Mouse (Mus musculus) layer of hippocampus, adult 18-20 months (tissue): ENCODE data around the gene Fam120b. TPM values are rescaled to one million over a fixed set of nuclear protein-coding genes. Genes with fewer than 3 reads are reported as not detected.
"Not testable (repeated sequence)": the region's sequence is repeated elsewhere in the genome, so short reads cannot be mapped to it uniquely, and the experiment has no call there.

Experiments
- DNase-seq, 2 experiments: peaks; one replicate each; pipeline ENCODE4 v3.0.0; 2022; ENCODE audit warnings: low spot score in 2 of 2
- total RNA-seq, 2 experiments: library from RNA; stranded (reverse); gene quantifications; 2 replicates each; pipeline ENCODE4 v1.2.3; 2021

Fam120b gene
- total RNA-seq, 2 experiments from 2014 or later, result 48.6 to 48.9 TPM

DNA sequence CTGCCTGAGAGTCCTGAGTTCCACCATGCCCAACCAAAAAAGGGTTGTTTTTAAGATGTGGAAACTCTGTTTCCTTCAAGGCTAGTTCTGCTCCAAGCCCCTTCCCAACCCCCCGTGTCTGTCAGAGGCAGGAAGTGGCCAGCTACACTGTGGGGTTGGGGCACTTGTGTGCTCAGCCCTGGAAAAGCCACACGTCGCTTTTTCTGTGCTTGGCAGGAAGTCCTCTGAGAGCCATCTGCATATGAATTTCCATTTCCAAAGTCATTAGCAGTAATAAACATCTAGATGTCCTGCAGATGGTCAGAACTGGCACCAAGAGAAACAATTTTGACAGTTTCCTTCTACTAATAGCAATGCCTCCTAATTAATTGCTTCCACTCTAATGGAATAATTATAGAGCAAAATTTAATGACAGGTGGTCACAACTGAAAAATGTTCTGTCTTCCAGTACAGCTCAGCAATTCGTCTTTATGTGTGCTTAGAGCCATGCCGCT lies 35.1 kb downstream of the Fam120b start:
- DNase-seq, result peak in 1 of 2 experiments; percentile 53

DNA sequence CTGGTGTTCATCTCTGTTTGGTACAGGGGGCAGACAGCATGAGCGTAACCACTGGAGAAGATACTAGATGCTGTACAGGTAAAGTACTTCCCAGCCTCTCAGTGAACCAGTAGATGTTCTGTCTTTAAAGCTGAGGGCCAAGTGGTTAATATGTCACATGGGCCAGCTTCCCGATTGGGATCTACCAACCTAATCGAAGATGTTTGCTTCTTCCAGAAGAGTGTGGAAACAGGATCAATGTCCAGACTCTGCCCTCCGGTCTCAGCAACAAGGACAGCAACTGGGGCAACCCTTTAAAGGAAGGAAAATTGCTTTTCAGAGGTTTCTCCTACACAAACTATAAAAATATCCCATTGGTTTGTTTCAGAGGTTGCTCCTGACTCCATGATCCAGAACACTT lies 35.5 kb downstream of the Fam120b start:
- no peak for DNase-seq

DNA sequence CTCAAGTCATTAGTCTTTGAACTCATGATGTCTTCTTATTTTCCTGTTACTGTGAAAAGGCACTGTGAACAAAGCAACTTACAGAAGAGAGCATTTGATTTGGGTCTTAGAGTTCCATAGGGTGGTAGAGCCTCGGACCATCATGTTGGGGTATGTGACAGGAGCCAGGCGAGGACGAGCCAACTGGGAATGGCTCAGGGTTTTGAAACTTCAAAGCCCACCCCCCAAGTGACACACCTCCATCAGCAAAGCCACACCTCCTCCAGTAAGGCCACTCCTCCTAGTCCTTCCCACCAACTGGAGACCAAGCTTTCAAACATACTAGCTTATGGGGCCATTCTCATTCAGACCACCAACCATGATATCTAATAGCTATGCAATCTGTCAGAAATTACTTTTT lies 36.0 kb downstream of the Fam120b start:
- no peak for DNase-seq

DNA sequence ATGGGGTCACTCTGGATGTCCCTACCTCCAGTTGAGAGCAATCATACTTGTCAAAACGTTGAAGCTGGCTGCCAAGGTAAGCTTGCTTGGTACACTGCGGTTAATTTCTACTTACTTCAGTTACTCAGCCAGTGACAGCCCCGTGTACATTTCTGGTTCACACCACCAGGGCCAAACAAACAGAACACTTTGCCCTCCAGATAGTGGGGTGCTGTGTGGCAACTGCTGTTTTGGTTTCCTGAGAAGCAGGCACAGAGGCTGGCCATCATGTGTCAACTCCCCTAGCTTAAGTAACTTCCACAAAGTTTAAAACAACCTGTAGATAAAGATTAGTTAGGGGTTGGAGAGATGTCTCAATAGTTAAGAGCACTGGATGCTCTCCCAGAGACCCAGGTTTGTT lies 38.7 kb downstream of the Fam120b start:
- no peak for DNase-seq

DNA sequence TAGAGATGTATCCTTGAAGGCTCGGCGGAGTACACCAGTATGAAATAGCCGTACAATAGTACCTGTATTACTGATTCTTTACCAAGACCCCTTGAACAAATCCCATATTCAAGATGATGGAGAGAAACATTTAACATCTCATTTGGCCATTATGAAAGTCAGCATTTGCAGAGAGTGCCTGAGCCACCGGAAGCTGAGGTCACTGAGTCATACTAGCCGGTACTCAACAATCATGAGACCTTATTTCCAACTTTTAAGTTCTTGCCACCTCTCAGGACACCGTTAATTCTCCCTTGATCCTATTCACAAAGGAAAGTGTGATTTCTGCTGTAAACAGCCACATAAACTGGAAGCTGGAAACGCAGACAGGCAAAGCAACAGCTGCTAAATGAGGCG lies 44.1 kb downstream of the Fam120b start:
- no peak for DNase-seq

DNA sequence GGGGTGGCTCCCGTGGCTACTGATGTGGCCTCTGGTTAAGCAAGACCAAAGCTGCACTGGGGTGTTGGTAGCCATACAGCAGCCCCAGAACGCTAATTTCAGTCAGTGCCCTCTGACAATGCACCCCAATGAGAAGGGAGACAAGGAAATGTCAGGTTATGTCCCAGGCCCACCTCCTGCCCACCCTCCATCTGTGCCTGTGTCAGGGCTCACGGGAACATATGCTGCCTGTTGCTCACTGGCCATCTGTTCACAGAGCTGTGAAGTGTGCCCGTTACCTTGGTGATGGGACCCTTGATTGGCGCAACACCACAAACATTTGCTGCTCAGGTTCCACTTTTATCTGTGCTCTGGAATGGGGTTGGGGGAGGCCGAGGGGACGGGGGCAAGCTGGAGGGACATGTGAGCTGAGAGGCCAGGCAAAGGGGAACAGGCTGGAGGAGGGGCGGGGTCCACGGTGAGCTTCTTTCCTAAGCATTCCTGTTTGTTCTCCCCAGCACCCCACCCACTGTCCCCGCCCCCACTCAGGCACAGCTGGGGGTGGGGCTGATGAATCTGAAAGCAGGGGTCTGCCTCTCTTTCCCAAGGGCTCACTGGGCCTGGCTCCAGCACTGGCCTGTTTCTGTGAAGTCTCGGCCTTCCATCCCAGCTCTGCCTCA lies 44.6 kb downstream of the Fam120b start:
- peak; percentile 43 to 83 for DNase-seq

DNA sequence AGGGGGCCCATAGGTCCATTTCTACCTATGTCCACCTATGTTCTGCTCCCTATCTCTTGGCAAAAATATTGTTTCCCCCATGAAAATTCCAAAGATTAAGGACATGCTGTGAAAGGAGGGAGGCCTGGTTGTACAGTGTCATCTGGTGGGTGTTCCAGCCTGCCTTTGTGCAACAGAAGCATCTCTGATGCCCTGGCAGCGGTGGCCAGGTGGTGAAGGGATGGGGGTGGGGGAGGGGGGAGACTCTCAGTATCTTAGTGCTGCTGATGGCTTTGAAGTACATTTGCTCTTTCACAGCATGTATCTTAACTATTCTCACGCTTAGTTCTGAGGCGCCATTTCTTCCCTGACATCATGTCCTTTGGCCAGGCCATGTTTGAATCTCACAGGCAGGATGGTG lies 49.4 kb downstream of the Fam120b start:
- DNase-seq, result no peak

DNA sequence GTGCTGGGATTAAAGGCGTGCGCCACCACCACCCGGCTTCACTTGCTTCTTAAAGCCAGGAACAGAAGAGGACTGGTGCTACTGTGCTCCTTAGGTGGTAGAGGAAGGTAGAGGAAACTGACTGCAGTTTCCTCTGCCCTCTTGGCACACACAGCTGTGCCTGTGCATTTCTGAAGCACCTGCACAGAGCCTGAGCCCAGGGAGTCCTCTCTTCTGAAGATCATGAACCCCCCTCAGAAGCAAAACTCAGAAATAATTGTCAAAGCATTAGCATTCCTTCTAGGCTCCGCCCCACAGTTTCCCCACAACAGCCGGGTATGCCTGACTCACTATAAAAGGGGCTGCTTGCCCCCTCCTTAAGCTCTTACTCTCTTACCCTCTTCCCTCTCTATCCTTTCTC lies 51.8 kb downstream of the Fam120b start:
- no peak for DNase-seq

DNA sequence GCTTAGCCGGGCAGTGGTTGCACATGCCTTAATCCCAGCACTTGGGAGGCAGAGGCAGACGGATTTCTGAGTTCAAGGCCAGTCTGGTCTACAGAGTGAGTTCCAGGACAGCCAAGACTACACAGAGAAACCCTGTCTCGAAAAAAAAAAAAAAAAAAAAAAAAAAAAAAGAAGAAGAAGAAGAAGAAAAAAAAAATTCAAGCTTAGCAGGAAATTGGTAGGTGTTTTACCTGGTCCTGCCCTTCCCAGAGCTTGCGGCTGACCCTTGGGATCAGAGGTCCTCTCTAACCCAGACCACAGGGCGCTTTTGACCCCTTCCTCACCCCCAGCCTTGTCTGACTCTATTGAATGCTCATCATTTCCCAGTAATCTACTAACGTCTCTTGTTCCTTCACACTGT lies 53.1 kb downstream of the Fam120b start:
- not testable (repeated sequence) for DNase-seq

DNA sequence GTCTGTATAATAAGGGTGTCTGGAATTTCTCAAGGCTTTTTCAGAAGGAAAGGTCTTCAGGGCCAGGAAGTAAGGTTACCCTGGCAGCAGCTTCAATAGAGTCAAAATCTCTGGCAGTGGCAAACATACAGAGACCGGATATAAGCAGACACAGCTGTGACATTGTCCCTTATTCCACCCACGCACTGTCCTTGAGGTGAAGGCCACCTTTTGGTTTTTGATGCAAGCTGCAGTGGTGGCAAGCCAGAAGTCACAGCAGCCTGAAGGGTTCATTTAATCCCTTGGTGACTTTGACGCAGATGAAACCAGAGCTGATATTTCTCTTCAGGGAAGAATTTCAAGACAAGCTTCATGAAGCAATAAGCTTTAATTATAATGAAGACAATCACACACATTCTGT lies 53.6 kb downstream of the Fam120b start:
- no peak for DNase-seq

DNA sequence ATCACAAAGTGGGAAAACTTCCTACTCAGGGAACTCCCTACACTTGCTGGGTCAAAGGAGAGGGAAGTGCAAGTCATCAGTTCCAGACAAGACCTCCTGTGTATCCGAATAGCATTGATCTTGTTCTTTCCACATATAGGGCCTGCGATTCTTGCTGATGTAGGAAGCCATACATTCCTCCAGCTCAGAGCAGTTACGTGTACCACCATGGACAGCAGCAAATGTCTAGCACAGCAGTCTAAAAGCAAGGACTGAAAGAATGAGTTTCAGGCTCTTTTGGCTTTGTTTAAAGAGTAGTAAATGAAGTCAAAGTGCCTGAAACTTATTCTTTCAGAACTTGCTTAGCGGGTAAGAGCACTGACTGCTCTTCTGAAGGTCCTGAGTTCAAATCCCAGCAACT lies 59.2 kb downstream of the Fam120b start:
- no peak for DNase-seq

DNA sequence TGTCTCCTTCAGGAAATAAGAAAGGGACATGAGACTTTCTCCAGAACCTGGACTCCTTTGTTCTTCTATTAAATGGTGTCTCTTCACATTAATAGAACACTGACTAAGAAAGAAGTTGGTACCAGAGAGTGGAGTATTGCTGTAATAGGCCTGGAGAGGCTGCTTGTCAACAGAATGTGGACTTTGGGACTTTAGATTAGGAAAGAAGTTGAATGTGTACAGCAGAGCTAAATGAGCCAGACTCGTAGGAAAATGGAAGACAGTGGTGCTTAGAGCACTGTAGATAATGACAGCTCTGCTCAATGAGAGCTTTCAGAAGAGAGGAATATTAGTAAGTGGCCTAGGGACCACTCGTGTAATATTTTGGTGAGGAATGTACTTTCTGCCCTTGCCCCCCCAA lies 60.6 kb downstream of the Fam120b start:
- DNase-seq, result no peak

DNA sequence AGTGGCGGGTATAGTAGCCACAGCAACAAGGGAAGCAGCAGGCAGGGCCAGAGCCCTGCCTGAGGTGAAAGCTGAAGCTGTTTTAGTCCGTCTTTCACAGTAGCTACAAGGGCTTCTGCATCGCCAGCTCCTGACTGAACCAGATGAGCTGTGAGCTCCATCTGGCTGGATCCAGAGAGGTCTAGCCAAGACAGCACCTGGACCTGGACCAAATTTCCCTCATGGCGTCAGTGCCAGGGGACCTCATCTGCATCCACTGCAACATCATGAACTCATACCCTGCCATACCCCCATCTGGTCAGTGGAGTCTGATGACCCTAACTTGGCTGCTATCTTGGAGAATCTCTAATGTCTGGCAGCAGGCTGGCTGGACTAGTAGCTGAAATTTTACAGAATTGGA lies 63.8 kb downstream of the Fam120b start:
- DNase-seq, result no peak

DNA sequence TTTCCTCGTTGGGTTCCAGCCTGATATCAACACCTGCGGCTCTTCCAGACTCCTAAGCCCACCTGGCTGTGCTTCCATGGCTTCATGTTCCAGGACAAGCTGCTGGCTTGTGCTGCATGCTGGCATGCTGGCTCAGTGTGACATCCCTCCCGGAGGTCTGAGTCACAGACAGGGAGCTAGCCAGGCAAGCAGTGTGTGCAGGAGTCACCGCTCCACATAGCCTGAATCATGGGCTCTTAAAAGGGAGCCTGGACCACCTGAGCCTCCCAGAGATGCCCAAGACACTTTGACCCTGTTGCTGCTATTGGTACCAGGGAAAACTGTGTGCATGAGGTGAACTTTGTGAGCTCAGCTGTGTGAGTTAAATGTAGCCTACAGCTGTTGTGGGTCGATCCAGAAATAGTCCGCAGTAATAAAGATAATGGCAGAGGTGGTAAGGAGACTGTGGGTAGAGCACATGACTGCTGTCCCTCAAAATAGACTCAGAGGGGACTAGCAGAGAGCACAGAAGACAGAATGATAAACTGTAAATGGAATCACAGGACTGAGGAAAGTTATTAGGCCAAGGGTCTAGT lies 66.0 kb downstream of the Fam120b start:
- no peak for DNase-seq

DNA sequence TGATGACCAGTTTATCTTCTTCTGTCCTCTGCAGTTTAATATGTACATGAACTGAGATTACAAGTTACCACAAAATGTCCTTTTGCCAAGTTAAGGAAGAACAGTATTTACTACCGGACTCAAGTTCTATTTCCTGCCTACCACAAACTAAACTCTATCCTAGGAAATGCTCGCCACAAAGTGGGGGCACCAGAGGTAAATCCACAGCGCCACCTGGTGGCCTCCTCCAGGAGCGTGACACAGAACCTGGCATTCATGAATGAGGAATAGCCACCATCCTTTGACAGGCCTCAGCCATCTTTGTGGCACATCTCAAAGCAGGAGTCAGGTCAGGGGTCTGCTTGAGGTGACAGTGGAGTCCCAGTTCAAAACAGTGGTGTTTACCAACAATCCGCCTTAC lies 71.7 kb downstream of the Fam120b start:
- peak; percentile 33 to 75 for DNase-seq

DNA sequence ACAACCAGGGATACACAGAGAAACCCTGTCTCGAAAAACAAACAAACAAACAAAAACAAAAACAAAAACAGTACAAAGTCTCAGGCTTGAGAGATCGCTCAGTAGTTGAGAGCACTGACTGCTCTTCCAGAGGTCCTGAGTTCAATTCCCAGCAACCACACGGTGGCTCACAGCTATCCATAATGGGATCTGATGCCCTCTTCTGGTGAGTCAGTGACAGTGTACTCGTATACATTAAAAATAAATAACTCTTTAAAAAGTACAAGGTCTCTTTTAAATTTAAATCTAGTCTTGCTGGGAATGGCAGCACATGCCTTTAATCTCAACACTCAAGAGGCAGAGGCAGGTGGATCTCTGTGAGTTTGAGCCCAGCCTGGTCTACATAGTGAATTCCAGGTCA lies 76.7 kb downstream of the Fam120b start:
- DNase-seq, result no peak

Other genes with a start within 250 kb of the Fam120b start
- 10 to 100 TPM; 12.7 to 13.0 TPM for gene Dll1, start 19.3 kb upstream of the Fam120b start, total RNA-seq
- gene Psmb1, start 103.5 kb downstream of the Fam120b start, total RNA-seq, result 100 to 1,000 TPM; 127 to 129 TPM
- 10 to 100 TPM; 26.6 to 33.7 TPM for gene Tbp, start 103.7 kb downstream of the Fam120b start, total RNA-seq
- 10 to 100 TPM; 18.5 to 19.5 TPM for gene Pdcd2, start 131.1 kb downstream of the Fam120b start, total RNA-seq
- 1 to 10 TPM; 1.9 to 2.9 TPM for gene Prdm9, start 168.2 kb downstream of the Fam120b start, total RNA-seq